Mouse (Mus musculus) cerebellum, adult 11 months (tissue): ENCODE results near the gene St6galnac1.
A peak's percentile ranks its signal among the peaks of the same experiment; 100 is the strongest.

Source experiments
- DNase-seq: peaks from one replicate; pipeline ENCODE4 v3.0.0; 2022

St6galnac1 gene

GRCm38 (mm10) chr11:116725031-116725948 is 50.0 kb downstream of the St6galnac1 start:
- peak; percentile 4 for DNase-seq

GRCm38 (mm10) chr11:116723064-116723463 is 52.2 kb downstream of the St6galnac1 start:
- no peak for DNase-seq

- DNase-seq = no peak
These were observed 53.6 kb downstream of the St6galnac1 start for GRCm38 (mm10) chr11:116721548-116722271.

GRCm38 (mm10) chr11:116720319-116720865 is 54.9 kb downstream of the St6galnac1 start:
- DNase-seq = no peak
